Mouse (Mus musculus): ENCODE measurements around the gene Olfr710. TPM values are rescaled to one million over a fixed set of nuclear protein-coding genes. Genes with fewer than 3 reads are reported as not detected.
"Not testable (repeated sequence)": the region's sequence is repeated elsewhere in the genome, so short reads cannot be mapped to it uniquely, and the experiment has no call there.

Gene Olfr710
- polyA plus RNA-seq (2016; fragmentation: Nextera tagmentation; extraction: Ambion mirVana): not detected in 2 replicates

- Histone ChIP-seq H3K27me3 (replicated peaks) (no peaks in the 10 kb centered on the region), H3K36me3 (no peaks in the 10 kb centered on the region), H3K27ac (ENCODE audit: poor library complexity, severe bottlenecking) (no peak within 1 kb of the TSS), H3K4me3 (no peak within 1 kb of the TSS), H3K9me3 (replicated peaks) (no peaks in the 10 kb centered on the region), H3K4me2 (no peak within 1 kb of the TSS), H3K9ac (no peak within 1 kb of the TSS), H3K4me1 (replicated peaks) (no peaks in the 10 kb centered on the region)
- ATAC-seq (ENCODE audit: insufficient number of reproducible peaks, low FRiP score): no peak
- 75% methylated on average over 3 of the region's 3 CpGs for WGBS
These were observed at the start of gene Olfr710 for GRCm38 (mm10) chr7:106948212-106948611. Gene Olfr710 (minus strand): TSS chr7:106948312.

GRCm38 (mm10) chr7:106985236-106985635 lies 37.1 kb upstream of the Olfr710 start:
- WGBS: 79% methylated on average over 3 of the region's 3 CpGs
- Histone ChIP-seq H3K9me3 (replicated peaks) (peaks cover 5% of the 10 kb centered on the region; the same call in 1 of the 2 replicates), H3K27ac (ENCODE audit: poor library complexity, severe bottlenecking) (no peak overlapping the region), H3K36me3 (no peaks in the 10 kb centered on the region), H3K27me3 (replicated peaks) (no peaks in the 10 kb centered on the region), H3K4me1 (replicated peaks) (no peaks in the 10 kb centered on the region), H3K4me3 (no peak overlapping the region), H3K9ac (no peak overlapping the region), H3K4me2 (no peak overlapping the region)
- no peak for ATAC-seq (ENCODE audit: insufficient number of reproducible peaks, low FRiP score)

- no peaks in the 10 kb centered on the region for H3K36me3 ChIP-seq
- no peaks in the 10 kb centered on the region for H3K9me3 ChIP-seq (replicated peaks)
- 70% methylated on average over 1 of the region's 1 CpGs for WGBS
- ATAC-seq (ENCODE audit: insufficient number of reproducible peaks, low FRiP score): no peak
- H3K27me3 ChIP-seq (replicated peaks): no peaks in the 10 kb centered on the region
- H3K27ac ChIP-seq (ENCODE audit: poor library complexity, severe bottlenecking): no peak within 1 kb of the TSS
- no peak within 1 kb of the TSS for H3K4me2 ChIP-seq
- no peaks in the 10 kb centered on the region for H3K4me1 ChIP-seq (replicated peaks)
- H3K9ac ChIP-seq: no peak within 1 kb of the TSS
- no peak within 1 kb of the TSS for H3K4me3 ChIP-seq
These were observed 27.2 kb upstream of the Olfr710 start, which contains the start of gene Olfr711 for GRCm38 (mm10) chr7:106975353-106975752. Gene Olfr711 (minus strand): TSS chr7:106975453.

- not testable (repeated sequence) for H3K36me3 ChIP-seq; H3K4me2 ChIP-seq; H3K9me3 ChIP-seq (replicated peaks); H3K4me1 ChIP-seq (replicated peaks); H3K27me3 ChIP-seq (replicated peaks); H3K4me3 ChIP-seq; H3K27ac ChIP-seq (ENCODE audit: poor library complexity, severe bottlenecking); ATAC-seq (ENCODE audit: insufficient number of reproducible peaks, low FRiP score); H3K9ac ChIP-seq
These were observed 19.4 kb upstream of the Olfr710 start for GRCm38 (mm10) chr7:106967503-106967902.

GRCm38 (mm10) chr7:106963837-106964236 lies 15.7 kb upstream of the Olfr710 start, which contains the start of gene Olfr6:
Gene Olfr6 (minus strand): TSS chr7:106963937.
- Histone ChIP-seq H3K27ac (ENCODE audit: poor library complexity, severe bottlenecking) (no peak within 1 kb of the TSS), H3K9ac (no peak within 1 kb of the TSS), H3K27me3 (replicated peaks) (no peaks in the 10 kb centered on the region), H3K9me3 (replicated peaks) (no peaks in the 10 kb centered on the region), H3K4me2 (no peak within 1 kb of the TSS), H3K36me3 (no peaks in the 10 kb centered on the region), H3K4me3 (no peak within 1 kb of the TSS), H3K4me1 (replicated peaks) (no peaks in the 10 kb centered on the region)
- WGBS: 86% methylated on average over 1 of the region's 1 CpGs
- ATAC-seq (ENCODE audit: insufficient number of reproducible peaks, low FRiP score): no peak

GRCm38 (mm10) chr7:106932119-106932518 lies 16.0 kb downstream of the Olfr710 start, which contains the start of gene Olfr709-ps1:
Gene Olfr709-ps1 (minus strand): TSS chr7:106932219.
- Histone ChIP-seq H3K4me2 (no peak within 1 kb of the TSS), H3K27ac (ENCODE audit: poor library complexity, severe bottlenecking) (no peak within 1 kb of the TSS), H3K9ac (no peak within 1 kb of the TSS), H3K36me3 (no peaks in the 10 kb centered on the region), H3K27me3 (replicated peaks) (no peaks in the 10 kb centered on the region), H3K4me3 (no peak within 1 kb of the TSS), H3K9me3 (replicated peaks) (no peaks in the 10 kb centered on the region), H3K4me1 (replicated peaks) (no peaks in the 10 kb centered on the region)
- no peak for ATAC-seq (ENCODE audit: insufficient number of reproducible peaks, low FRiP score)

GRCm38 (mm10) chr7:106920961-106921360 lies 27.2 kb downstream of the Olfr710 start:
- WGBS: 84% methylated on average over 7 of the region's 7 CpGs
- ATAC-seq (ENCODE audit: insufficient number of reproducible peaks, low FRiP score); H3K4me1 ChIP-seq (replicated peaks): not testable (repeated sequence)

DNA sequence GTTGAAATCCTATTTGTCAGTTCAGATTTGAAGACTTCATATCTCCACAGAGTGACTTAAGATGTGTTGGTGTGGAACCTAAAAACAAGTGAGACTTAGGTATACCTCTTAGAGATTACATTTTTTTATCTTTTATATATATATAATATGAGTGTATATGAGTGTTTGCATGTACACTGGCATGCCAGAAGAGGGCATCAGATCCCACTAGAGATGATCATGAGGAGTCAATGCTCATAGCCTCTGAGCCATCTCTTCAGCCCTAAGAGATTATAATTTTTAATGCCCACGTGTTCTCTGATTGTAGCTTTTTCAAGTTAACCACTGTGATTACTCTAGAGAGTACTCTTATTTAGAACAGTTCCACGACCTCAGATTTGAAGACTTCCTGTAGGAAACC lies 40.4 kb downstream of the Olfr710 start, which contains the start of gene Olfr1532-ps1:
TSS of gene Olfr1532-ps1 (plus strand) at position 326 of the 400 bp plus-strand sequence.
- Histone ChIP-seq H3K27ac (ENCODE audit: poor library complexity, severe bottlenecking) (no peak within 1 kb of the TSS), H3K4me2 (no peak within 1 kb of the TSS), H3K27me3 (replicated peaks) (no peaks in the 10 kb centered on the region), H3K4me3 (no peak within 1 kb of the TSS), H3K9me3 (replicated peaks) (no peaks in the 10 kb centered on the region), H3K4me1 (replicated peaks) (no peaks in the 10 kb centered on the region), H3K36me3 (no peaks in the 10 kb centered on the region), H3K9ac (no peak within 1 kb of the TSS)
- WGBS: 46% methylated on average over 2 of the region's 2 CpGs
- ATAC-seq (ENCODE audit: insufficient number of reproducible peaks, low FRiP score): no peak

More at GRCm38 (mm10) chr7:106920961-106921360, 27.2 kb downstream of the Olfr710 start:
- H3K4me3 ChIP-seq; H3K9ac ChIP-seq; H3K27me3 ChIP-seq (replicated peaks); H3K4me2 ChIP-seq; H3K36me3 ChIP-seq; H3K9me3 ChIP-seq (replicated peaks); H3K27ac ChIP-seq (ENCODE audit: poor library complexity, severe bottlenecking): not testable (repeated sequence)

DNA sequence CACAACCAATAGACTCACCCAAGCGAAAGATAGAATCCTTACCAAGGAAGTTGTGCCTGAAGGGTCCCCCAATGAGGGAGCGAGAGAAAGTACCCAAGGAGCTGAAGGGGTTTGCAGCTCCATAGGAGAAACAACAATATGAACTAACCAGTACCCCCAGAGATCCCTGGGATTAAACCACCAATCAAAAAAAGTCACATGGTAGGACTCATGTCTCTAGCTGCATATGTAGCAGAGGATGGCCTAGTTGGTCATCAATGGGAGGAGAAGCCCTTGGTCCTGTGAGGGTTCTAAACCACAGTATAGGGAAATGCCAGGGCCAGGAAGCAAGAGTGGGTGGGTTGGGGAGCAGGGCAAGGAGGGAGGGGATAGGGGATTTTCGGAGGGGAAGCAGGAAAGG lies 47.0 kb downstream of the Olfr710 start, which contains the start of gene Olfr707:
TSS of gene Olfr707 (minus strand) at position 101 of the 400 bp plus-strand sequence.
- not testable (repeated sequence) for H3K4me2 ChIP-seq; ATAC-seq (ENCODE audit: insufficient number of reproducible peaks, low FRiP score); H3K27ac ChIP-seq (ENCODE audit: poor library complexity, severe bottlenecking); H3K9me3 ChIP-seq (replicated peaks); H3K9ac ChIP-seq; H3K36me3 ChIP-seq; H3K27me3 ChIP-seq (replicated peaks); H3K4me1 ChIP-seq (replicated peaks); H3K4me3 ChIP-seq
- WGBS: 67% methylated on average over 3 of the region's 3 CpGs

Other genes starting within 250 kb of the Olfr710 start
- not detected in 2 replicates for gene Olfr695, start 231.9 kb downstream of the Olfr710 start, polyA plus RNA-seq (2016; fragmentation: Nextera tagmentation; extraction: Ambion mirVana)
- gene Olfr697, start 205.9 kb downstream of the Olfr710 start, polyA plus RNA-seq (2016; fragmentation: Nextera tagmentation; extraction: Ambion mirVana): not detected in 2 replicates
- gene Olfr698, start 192.9 kb downstream of the Olfr710 start, polyA plus RNA-seq (2016; fragmentation: Nextera tagmentation; extraction: Ambion mirVana): not detected in 2 replicates
- gene Olfr699, start 155.1 kb downstream of the Olfr710 start, polyA plus RNA-seq (2016; fragmentation: Nextera tagmentation; extraction: Ambion mirVana): not detected in 2 replicates
- gene Olfr700, start 139.5 kb downstream of the Olfr710 start, polyA plus RNA-seq (2016; fragmentation: Nextera tagmentation; extraction: Ambion mirVana): not detected in 2 replicates
- gene Olfr701, start 134.2 kb downstream of the Olfr710 start, polyA plus RNA-seq (2016; fragmentation: Nextera tagmentation; extraction: Ambion mirVana): not detected in 2 replicates
- gene Olfr702, start 114.4 kb downstream of the Olfr710 start, polyA plus RNA-seq (2016; fragmentation: Nextera tagmentation; extraction: Ambion mirVana): not detected in 2 replicates
- not detected in 2 replicates for gene Olfr703, start 105.0 kb downstream of the Olfr710 start, polyA plus RNA-seq (2016; fragmentation: Nextera tagmentation; extraction: Ambion mirVana)
- gene Olfr704, start 85.1 kb downstream of the Olfr710 start, polyA plus RNA-seq (2016; fragmentation: Nextera tagmentation; extraction: Ambion mirVana): not detected in 2 replicates
- not detected in 2 replicates for gene Olfr705, start 71.4 kb downstream of the Olfr710 start, polyA plus RNA-seq (2016; fragmentation: Nextera tagmentation; extraction: Ambion mirVana)
- gene Olfr706, start 60.1 kb downstream of the Olfr710 start, polyA plus RNA-seq (2016; fragmentation: Nextera tagmentation; extraction: Ambion mirVana): not detected in 2 replicates
- gene Olfr707, start 47.1 kb downstream of the Olfr710 start, polyA plus RNA-seq (2016; fragmentation: Nextera tagmentation; extraction: Ambion mirVana): not detected in 2 replicates
- gene Olfr1532-ps1, start 40.3 kb downstream of the Olfr710 start, polyA plus RNA-seq (2016; fragmentation: Nextera tagmentation; extraction: Ambion mirVana): not detected in 2 replicates
- gene Olfr709-ps1, start 16.1 kb downstream of the Olfr710 start, polyA plus RNA-seq (2016; fragmentation: Nextera tagmentation; extraction: Ambion mirVana): not detected in 2 replicates
- not detected in 2 replicates for gene Olfr6, start 15.6 kb upstream of the Olfr710 start, polyA plus RNA-seq (2016; fragmentation: Nextera tagmentation; extraction: Ambion mirVana)
- gene Olfr711, start 27.1 kb upstream of the Olfr710 start, polyA plus RNA-seq (2016; fragmentation: Nextera tagmentation; extraction: Ambion mirVana): not detected in 2 replicates
- gene Olfr2, start 57.8 kb upstream of the Olfr710 start, polyA plus RNA-seq (2016; fragmentation: Nextera tagmentation; extraction: Ambion mirVana): not detected in 2 replicates
- not detected in 2 replicates for gene Olfr713, start 82.9 kb upstream of the Olfr710 start, polyA plus RNA-seq (2016; fragmentation: Nextera tagmentation; extraction: Ambion mirVana)
- not detected in 2 replicates for gene Olfr714, start 122.7 kb upstream of the Olfr710 start, polyA plus RNA-seq (2016; fragmentation: Nextera tagmentation; extraction: Ambion mirVana)
- gene Olfr17, start 144.9 kb upstream of the Olfr710 start, polyA plus RNA-seq (2016; fragmentation: Nextera tagmentation; extraction: Ambion mirVana): not detected in 2 replicates
- not detected in 2 replicates for gene Olfr715b, start 162.1 kb upstream of the Olfr710 start, polyA plus RNA-seq (2016; fragmentation: Nextera tagmentation; extraction: Ambion mirVana)
- gene Olfr715, start 182.8 kb upstream of the Olfr710 start, polyA plus RNA-seq (2016; fragmentation: Nextera tagmentation; extraction: Ambion mirVana): not detected in 2 replicates
- not detected in 2 replicates for gene Olfr716, start 190.0 kb upstream of the Olfr710 start, polyA plus RNA-seq (2016; fragmentation: Nextera tagmentation; extraction: Ambion mirVana)
- not detected in 2 replicates for gene Nlrp14, start 218.7 kb upstream of the Olfr710 start, polyA plus RNA-seq (2016; fragmentation: Nextera tagmentation; extraction: Ambion mirVana)